21 mouse cellular contexts compared by ENCODE assay signal in the genomic region with DNA sequence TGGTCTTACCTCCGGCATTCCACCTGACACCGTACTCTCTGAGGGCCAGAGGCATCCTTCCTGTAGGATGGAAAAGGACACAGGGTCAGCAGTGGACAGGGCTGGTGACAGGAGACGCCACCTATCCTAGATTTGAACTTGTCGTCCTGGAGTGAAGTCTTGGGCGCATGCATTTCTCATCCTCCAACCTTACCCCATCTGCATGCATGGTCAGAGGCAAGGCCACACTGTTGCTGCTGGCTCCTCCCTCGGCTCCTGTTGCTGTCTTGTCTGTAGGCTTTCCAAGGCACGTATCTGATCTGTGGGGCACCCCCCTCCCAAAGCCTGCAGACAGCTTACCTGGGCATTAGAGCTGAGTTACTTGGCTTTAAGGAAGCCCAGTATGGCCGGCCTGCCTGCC. TPM values are rescaled to one million over a fixed set of nuclear protein-coding genes. Genes with fewer than 3 reads are reported as not detected.
DNase-seq lines count a peak whose midpoint lies in the region; ATAC-seq and TF ChIP-seq lines count a peak whose summit lies in the region.
"Had no signal": no experiment of that assay in that cellular context is flagged by ENCODE, and none has a peak within 500 bp of the region (broad histone marks: within the 10 kb centered on the region; RNA-seq: fewer than 3 reads in every experiment).

No protein-coding gene starts in this region.

- WGBS in lung, embryonic 15.5 days, result 86% methylated on average over 8 of the region's 8 CpGs

- no peak for ATAC-seq in lung, embryonic 15.5 days (ENCODE audit: borderline replicate concordance, extremely low read depth, low FRiP score, low TSS enrichment)
- ATAC-seq: activated CD4-positive, CD25-positive, alpha-beta regulatory T cell, adult 4 months; forebrain, postnatal 0 days; Patski had no signal

- no peak for DNase-seq in lung, postnatal 4 days
- no peak for DNase-seq in ES-E14 (ENCODE audit: low read depth, low spot score)
- no peak for DNase-seq in left cerebral cortex, postnatal 36 days (ENCODE audit: low spot score in 2 of 2)
- no peak for DNase-seq in adrenal gland, postnatal 25 days
- DNase-seq: adrenal gland, adult 8-10 months; adrenal gland, postnatal 14 days; cerebellum, adult 11-12 months; cerebellum, adult 2 months; cerebellum, adult 9-10 months; cerebellum, postnatal 25 days; forebrain, postnatal 0 days had no signal

- H3K4me2 ChIP-seq in lung, embryonic 15.5 days, result no peak overlapping the region
- no peak overlapping the region for H3K4me2 ChIP-seq in myocyte (ENCODE audit: low read depth)
- H3K4me2 ChIP-seq: embryonic facial prominence, embryonic 12.5 days; forebrain, embryonic 13.5 days; forebrain, embryonic 15.5 days had no signal

- H3K27me3 ChIP-seq in lung, embryonic 15.5 days, result no peaks in the 10 kb centered on the region
- no peaks in the 10 kb centered on the region for H3K27me3 ChIP-seq in myocyte (ENCODE audit: control insufficient read depth, insufficient read depth, insufficient read length)
- H3K27me3 ChIP-seq: embryonic facial prominence, embryonic 12.5 days; forebrain, embryonic 13.5 days; forebrain, embryonic 15.5 days; Patski had no signal

- no peak overlapping the region for H3ac ChIP-seq in myocyte (ENCODE audit: control insufficient read depth, insufficient read length)

- H3K9ac ChIP-seq in lung, embryonic 15.5 days, result no peak overlapping the region
- peak overlapping the region; percentile 39; the same call in 1 of the 2 replicates for H3K9ac ChIP-seq in ES-E14 (ENCODE audit: insufficient read depth, low read depth, low read length, poor library complexity, severe bottlenecking)
- H3K9ac ChIP-seq: embryonic facial prominence, embryonic 12.5 days; forebrain, embryonic 13.5 days; forebrain, embryonic 15.5 days; forebrain, postnatal 0 days had no signal

- H3K4me3 ChIP-seq in lung, embryonic 15.5 days, result no peak overlapping the region
- peak overlapping the region; percentile 13 to 44; a peak in 1 of 4 replicates for H3K4me3 ChIP-seq in ES-E14 (ENCODE audit: insufficient read depth in 1 of 2, low read depth in 1 of 2, low read length in 2 of 2, poor library complexity in 1 of 2, severe bottlenecking in 1 of 2)
- no peak overlapping the region for H3K4me3 ChIP-seq in myocyte
- H3K4me3 ChIP-seq: embryonic facial prominence, embryonic 10.5 days; embryonic facial prominence, embryonic 12.5 days; forebrain, embryonic 13.5 days; forebrain, embryonic 15.5 days had no signal

- H3K9me3 ChIP-seq in lung, embryonic 15.5 days, result no peaks in the 10 kb centered on the region
- no peaks in the 10 kb centered on the region for H3K9me3 ChIP-seq in ES-E14 (ENCODE audit: control insufficient read depth, insufficient read depth, low read depth, low read length)
- H3K9me3 ChIP-seq: embryonic facial prominence, embryonic 10.5 days; embryonic facial prominence, embryonic 12.5 days; forebrain, embryonic 13.5 days; forebrain, embryonic 15.5 days had no signal

- H3K27ac ChIP-seq in lung, embryonic 15.5 days, result 0 out of 2 replicates have a peak overlapping the region, but pooled peaks have one; percentile 3
- no peak overlapping the region for H3K27ac ChIP-seq in ES-E14 (ENCODE audit: insufficient read depth, low read depth, low read length, poor library complexity, severe bottlenecking)
- H3K27ac ChIP-seq: embryonic facial prominence, embryonic 10.5 days; embryonic facial prominence, embryonic 12.5 days; forebrain, embryonic 13.5 days; forebrain, embryonic 15.5 days had no signal

- TF ChIP-seq POLR2A in myocyte (IDR thresholded peaks at IDR 0.05; ENCODE audit: insufficient read length, low read depth), result peak; percentile 34

- in situ Hi-C loops in ES-E14 (cut with MboI; ENCODE audit: low sequenced_read_pairs in 2 of 2, unreplicated experiment in 2 of 2), result no loop called here

- H3K79me2 ChIP-seq in myocyte (ENCODE audit: control insufficient read depth, insufficient read depth), result peaks cover 11% of the 10 kb centered on the region

- peaks cover 36% of the 10 kb centered on the region for H3K4me1 ChIP-seq in lung, embryonic 15.5 days
- H3K4me1 ChIP-seq in ES-E14 (ENCODE audit: control insufficient read depth in 2 of 2, insufficient read depth in 2 of 2, low read length in 2 of 2, poor library complexity in 1 of 2), result peaks cover 10 to 61% of the 10 kb centered on the region in 2 experiments

- intact Hi-C loops in left cerebral cortex, postnatal 36 days (cut with DNase I), result loop anchor here (2.0 kb wide), 2 partner anchors 224 to 318 kb away; no protein-coding TSS in a partner anchor

- peaks cover 35% of the 10 kb centered on the region for H3K36me3 ChIP-seq in lung, embryonic 15.5 days
- H3K36me3 ChIP-seq in ES-E14 (ENCODE audit: control insufficient read depth, insufficient read depth, low read length, poor library complexity, severe bottlenecking) (peaks cover 28% of the 10 kb centered on the region), myocyte (ENCODE audit: control insufficient read depth, insufficient read depth) (peaks cover 45% of the 10 kb centered on the region)

TF ChIP-seq in ES-E14, 5 proteins besides CTCF, POLR2A, EP300 and RAD21:
- TF ChIP-seq ZC3H11A (IDR thresholded peaks at IDR 0.05; ENCODE audit: borderline replicate concordance, low read depth, low read length) (no peak), CHD2 (IDR thresholded peaks at IDR 0.05; ENCODE audit: low read depth, low read length) (no peak), HCFC1 (IDR thresholded peaks at IDR 0.05; ENCODE audit: borderline replicate concordance, insufficient read depth, low read length) (no peak), ZNF384 (IDR thresholded peaks at IDR 0.05; ENCODE audit: low read depth, low read length) (no peak), MAFK (IDR thresholded peaks at IDR 0.05; ENCODE audit: insufficient read depth, low read depth, low read length) (no peak)

TF ChIP-seq in myocyte, 11 proteins besides CTCF, POLR2A, EP300 and RAD21:
- TF ChIP-seq MAX (IDR thresholded peaks at IDR 0.05; ENCODE audit: low read depth), result no peak
- TF ChIP-seq POLR2AphosphoS2 (IDR thresholded peaks at IDR 0.05; ENCODE audit: insufficient read length, low read depth), result peak; percentile 73

RNA-seq across cellular contexts. Expression of gene Zbp1, which starts 9.8 kb away (rescaled TPM):
- 0.43 and 0.95 TPM in 2 replicates for polyA plus RNA-seq in lung, embryonic 15.5 days (2015; fragmentation: Nextera tagmentation; extraction: Ambion mirVana)
- 0.67 and 1.7 TPM in 2 replicates for total RNA-seq in ES-E14 (2012; rRNA removed)
- 1.1 TPM for polyA plus RNA-seq in myocyte (2012; fragmentation: generic; extraction: Trizol)
- not detected for total RNA-seq in left cerebral cortex, postnatal 36 days (2021)
- total RNA-seq in adrenal gland, postnatal 25 days (2021), result 2.6 and 3.5 TPM in 2 replicates
- total RNA-seq: MEL had no signal
- polyA plus RNA-seq: embryonic facial prominence, embryonic 10.5 days; embryonic facial prominence, embryonic 12.5 days; forebrain, embryonic 11.5 days; forebrain, embryonic 13.5 days had no signal

RNA-seq across cellular contexts. Expression of gene Pmepa1, which starts 47.8 kb away (rescaled TPM):
- 7.3 and 7.7 TPM in 2 replicates for polyA plus RNA-seq in lung, embryonic 15.5 days (2015; fragmentation: Nextera tagmentation; extraction: Ambion mirVana)
- total RNA-seq in ES-E14 (2012; rRNA removed), result 20.3 and 21.6 TPM in 2 replicates
- polyA plus RNA-seq in myocyte (2012; fragmentation: generic; extraction: Trizol), result 260 TPM
- 10 to 100 TPM; 38.2 to 50.7 TPM for total RNA-seq in left cerebral cortex, postnatal 36 days (2021)
- total RNA-seq in adrenal gland, postnatal 25 days (2021), result 34.2 and 78.1 TPM in 2 replicates
- total RNA-seq: MEL had no signal

Comparison
In these comparisons a context has a peak if more than half of its experiments do, and no peak if none do; other contexts are left out.
1. H3K4me3 ChIP-seq: peak in ES-E14 (2 of 2); none in lung, embryonic 15.5 days (single experiment) and myocyte (single experiment).